Mouse (Mus musculus): ENCODE results near the gene Tbl3.

The Tbl3 gene

GRCm38 (mm10) chr17:24706982-24707800 lies at the start of gene Tbl3:
Gene Tbl3, minus strand, starts transcription at chr17:24707660.
- DNase-seq (ENCODE audit: low spot score) = peak; percentile 88

- no peak for DNase-seq (ENCODE audit: low spot score)
These were observed 45.2 kb upstream of the Tbl3 start, which contains the start of gene Hs3st6 for GRCm38 (mm10) chr17:24752415-24753394. Gene Hs3st6, plus strand, starts transcription at chr17:24752988.

- DNase-seq (ENCODE audit: low spot score) = no peak
These were observed 44.1 kb upstream of the Tbl3 start for GRCm38 (mm10) chr17:24751528-24751927.

DNA sequence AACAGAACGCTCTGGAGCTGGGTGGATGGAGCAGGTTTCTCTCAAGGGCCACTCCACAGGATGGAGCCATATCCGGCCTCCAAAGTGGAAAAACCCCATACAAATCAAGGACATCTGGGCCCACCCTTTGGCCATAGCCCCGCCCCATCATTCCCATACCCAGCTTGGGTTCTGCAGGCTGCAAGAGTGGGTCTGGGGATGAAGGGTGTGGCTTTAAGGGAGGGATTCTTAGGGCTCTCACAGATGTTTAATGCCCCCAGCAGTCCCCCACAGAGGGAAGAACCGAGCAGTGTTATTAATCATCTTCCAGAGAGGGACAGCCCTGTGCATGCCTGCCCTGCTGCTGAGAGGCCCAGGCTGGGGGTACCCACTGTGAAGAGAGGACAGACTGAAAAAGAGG lies 39.5 kb upstream of the Tbl3 start:
- DNase-seq (ENCODE audit: low spot score) = no peak

GRCm38 (mm10) chr17:24745526-24746497 lies 38.4 kb upstream of the Tbl3 start:
- DNase-seq (ENCODE audit: low spot score) = peak; percentile 62

- no peak for DNase-seq (ENCODE audit: low spot score)
These were observed 36.9 kb upstream of the Tbl3 start for GRCm38 (mm10) chr17:24744381-24744780.

GRCm38 (mm10) chr17:24743896-24744295 lies 36.4 kb upstream of the Tbl3 start:
- DNase-seq (ENCODE audit: low spot score) = no peak

DNA sequence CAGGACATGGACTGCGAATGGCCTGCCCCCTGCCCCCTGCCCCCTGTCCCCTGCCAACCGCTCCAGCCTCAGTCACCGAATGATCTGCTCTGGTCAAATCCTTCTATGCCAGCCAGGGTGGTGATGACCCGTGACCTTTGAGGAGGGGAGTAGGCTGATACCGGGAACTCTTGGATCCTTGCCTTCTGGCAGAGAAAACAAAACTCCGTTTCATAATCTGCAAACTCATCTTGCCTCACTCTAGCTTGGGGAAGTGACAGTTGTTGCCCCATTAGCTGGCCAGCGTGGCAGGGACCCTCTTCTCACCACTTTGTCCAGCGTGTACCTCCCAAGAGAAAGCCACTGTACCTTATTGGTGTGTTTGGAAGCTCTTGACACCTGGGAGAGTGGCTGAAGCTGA lies 34.8 kb upstream of the Tbl3 start:
- no peak for DNase-seq (ENCODE audit: low spot score)

GRCm38 (mm10) chr17:24739926-24740325 lies 32.5 kb upstream of the Tbl3 start:
- DNase-seq (ENCODE audit: low spot score) = no peak

DNA sequence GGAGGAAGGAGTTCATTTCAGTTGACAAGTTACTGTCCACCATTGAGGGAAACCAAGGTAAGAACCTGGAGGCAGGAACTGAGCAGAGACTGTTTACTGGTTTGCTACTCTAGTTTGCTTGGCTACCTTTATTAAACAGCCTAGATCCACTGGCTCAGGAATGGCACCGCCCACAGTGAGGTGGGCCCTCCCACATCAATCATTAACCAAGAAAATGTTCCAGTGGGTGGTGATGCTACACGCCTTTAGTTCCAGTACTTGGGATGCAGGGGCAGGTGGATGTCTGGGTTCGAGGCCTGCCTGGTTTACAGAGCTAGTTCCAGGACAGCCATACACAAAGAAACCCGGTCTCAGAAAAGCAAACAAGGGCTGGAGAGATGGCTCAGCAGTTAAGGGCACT lies 30.8 kb upstream of the Tbl3 start:
- DNase-seq (ENCODE audit: low spot score) = no peak

DNA sequence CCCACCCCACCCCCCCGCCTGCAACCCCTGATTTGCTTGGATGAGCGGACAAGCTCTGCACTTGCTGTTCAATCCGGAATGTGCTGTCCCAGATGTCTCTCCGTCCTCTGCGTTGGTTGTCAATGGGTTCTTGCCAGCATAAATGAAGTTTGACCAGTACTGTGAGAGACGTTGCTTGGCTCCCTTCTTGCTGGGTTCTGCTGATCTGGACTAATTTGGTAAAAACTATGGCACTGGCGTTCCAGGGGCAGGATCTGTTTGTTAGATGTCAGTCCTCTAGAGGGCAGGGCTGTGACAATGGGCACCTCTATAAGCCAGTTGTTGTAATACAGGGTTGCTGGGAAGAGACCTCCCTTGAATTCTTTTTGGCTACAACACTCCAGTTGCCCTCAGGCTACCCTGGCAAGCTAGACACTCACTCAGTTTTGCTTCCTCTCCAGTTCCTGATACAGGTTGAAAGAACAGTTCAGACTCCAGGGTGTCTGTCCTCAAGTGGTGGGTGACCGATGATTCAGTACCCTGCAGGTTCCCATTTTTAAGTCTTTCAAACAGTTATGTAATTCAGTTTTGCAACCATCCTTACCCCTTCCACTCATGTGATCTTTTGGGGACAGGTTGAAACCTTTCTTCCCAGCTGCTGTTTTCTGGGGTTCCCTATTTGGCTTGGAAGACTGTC lies 29.8 kb upstream of the Tbl3 start:
- DNase-seq (ENCODE audit: low spot score) = no peak

GRCm38 (mm10) chr17:24736330-24737051 lies 29.0 kb upstream of the Tbl3 start, which contains the start of gene Msrb1:
Gene Msrb1, plus strand, starts transcription at chr17:24736642.
- peak; percentile 95 for DNase-seq (ENCODE audit: low spot score)

GRCm38 (mm10) chr17:24735446-24735845 lies 28.0 kb upstream of the Tbl3 start:
- DNase-seq (ENCODE audit: low spot score) = no peak

- no peak for DNase-seq (ENCODE audit: low spot score)
These were observed 27.1 kb upstream of the Tbl3 start for GRCm38 (mm10) chr17:24734513-24734912.

GRCm38 (mm10) chr17:24733434-24734050 lies 26.1 kb upstream of the Tbl3 start:
- DNase-seq (ENCODE audit: low spot score) = no peak

DNA sequence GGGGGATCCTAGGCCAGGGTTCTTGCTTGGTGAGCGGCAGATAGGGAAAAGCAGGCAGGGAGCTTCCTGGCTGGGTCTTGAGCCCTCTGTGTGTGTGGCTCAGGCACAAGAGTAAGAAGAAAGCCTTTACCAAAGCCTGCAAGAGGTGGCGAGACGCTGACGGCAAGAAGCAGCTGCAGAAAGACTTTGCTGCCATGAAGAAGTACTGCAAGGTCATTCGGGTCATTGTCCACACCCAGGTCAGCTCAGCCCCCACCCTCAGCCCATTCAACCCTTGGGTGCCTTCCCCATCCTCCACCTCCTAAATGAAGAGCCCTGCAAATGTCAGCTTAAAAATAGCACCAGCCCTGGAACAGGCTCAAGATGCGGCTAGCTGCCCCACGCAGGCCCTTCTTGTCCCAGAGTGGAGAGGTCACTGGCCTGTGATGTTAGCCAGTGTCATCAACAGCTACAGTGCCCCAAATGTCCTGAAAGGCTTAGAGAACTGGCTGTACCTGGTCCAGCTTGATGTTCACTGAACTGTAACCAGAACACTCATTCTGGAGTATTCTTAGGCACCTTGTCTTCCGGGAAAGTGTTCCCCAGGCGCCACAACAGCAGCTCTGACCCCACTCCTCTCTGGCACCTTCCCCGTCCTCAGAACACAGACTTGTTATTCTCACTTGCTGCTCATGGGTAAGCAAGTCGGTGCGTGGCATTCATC lies 24.9 kb upstream of the Tbl3 start:
- DNase-seq (ENCODE audit: low spot score) = no peak

DNA sequence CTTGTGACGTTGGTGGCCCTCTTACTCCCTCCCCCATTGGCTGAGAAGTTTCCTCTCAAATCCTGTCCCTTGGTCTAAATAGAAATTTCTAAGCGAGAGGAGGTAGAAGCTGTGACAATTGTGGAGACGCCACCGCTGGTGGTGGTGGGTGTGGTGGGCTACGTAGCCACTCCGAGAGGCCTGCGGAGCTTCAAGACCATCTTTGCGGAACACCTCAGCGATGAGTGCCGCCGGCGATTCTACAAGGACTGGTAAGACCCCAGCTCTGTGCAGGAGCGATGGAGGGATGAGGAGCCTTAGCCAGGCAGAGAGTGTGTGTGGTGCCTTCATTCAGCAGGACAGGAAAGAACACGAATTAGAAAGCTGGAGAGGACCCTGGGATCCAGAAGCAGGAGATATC lies 23.3 kb upstream of the Tbl3 start:
- no peak for DNase-seq (ENCODE audit: low spot score)

GRCm38 (mm10) chr17:24729067-24729466 lies 21.6 kb upstream of the Tbl3 start:
- DNase-seq (ENCODE audit: low spot score) = no peak

DNA sequence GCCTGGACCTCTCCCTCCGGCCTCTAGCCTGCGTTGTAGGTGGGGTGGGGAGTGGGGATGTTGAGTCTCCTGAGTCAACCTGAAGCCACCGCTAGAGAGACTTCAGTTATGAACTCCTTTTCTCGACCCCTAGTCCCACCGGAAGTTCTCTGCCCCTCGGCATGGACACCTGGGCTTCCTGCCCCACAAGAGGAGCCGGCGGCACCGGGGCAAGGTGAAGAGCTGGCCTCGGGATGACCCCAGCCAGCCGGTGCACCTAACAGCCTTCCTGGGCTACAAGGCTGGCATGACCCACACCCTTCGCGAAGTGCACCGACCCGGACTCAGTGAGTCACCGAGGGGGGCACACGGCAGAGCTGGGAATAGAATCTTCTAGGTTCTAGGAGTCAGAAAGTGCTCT lies 20.7 kb upstream of the Tbl3 start:
- DNase-seq (ENCODE audit: low spot score) = no peak
